Mouse (Mus musculus) ovary, postnatal 10 days (tissue): ENCODE measurements around the gene 1110002E22Rik.

Experiments used
- DNase-seq: peaks from one replicate; pipeline ENCODE4 v3.0.0; 2022; ENCODE audit warnings: low spot score

1110002E22Rik gene

DNA sequence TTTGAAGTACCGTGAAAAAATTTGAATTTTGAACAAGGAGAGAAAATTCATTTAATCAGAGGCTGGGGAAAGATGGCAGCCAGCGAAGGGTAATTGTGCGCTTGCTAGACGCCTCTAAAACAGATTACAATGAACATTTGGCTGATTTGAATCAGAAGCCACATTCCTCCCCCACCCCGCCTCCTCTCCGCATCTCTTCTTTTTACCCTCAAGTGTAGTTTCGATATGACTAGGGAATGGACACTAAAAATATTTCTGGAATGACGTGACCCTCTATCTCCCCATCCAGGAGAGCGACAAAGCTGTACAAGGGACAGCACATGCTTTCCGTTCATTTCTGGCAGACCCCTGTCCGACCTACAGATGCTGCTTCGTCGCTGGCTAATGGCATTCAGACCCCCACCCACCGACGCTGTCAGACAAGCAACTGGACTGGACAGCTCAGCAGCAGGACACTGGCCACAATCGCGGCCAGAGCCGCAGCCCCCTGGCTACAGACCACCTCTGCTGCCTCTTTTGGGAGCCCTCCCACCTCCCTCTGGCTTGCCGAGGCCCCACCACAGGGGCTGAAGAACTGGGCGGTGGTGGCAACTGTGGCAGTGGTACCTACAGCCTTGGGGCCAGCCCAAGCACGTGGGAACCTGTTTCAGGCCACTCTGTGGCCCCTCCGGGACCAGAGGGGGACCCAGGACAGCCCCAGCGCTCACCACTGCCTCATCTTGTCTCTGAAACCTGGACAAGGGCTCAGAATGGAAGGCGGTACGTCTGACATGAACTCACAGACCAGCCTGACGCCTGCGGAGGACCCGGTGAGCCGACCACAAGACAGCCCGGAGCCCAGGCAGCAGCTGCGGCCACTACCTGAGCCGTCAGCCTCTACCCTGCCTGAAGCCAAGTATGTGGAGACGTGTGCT lies at the start of gene 1110002E22Rik:
TSS of gene 1110002E22Rik (plus strand) at position 321 of the 914 bp plus-strand sequence.
- no peak for DNase-seq

GRCm38 (mm10) chr3:138016810-138017209 lies 48.0 kb upstream of the 1110002E22Rik start:
- no peak for DNase-seq

GRCm38 (mm10) chr3:138022003-138022402 lies 42.8 kb upstream of the 1110002E22Rik start:
- no peak for DNase-seq

- DNase-seq: no peak
Observed at GRCm38 (mm10) chr3:138022651-138023050, 42.2 kb upstream of the 1110002E22Rik start.

DNA sequence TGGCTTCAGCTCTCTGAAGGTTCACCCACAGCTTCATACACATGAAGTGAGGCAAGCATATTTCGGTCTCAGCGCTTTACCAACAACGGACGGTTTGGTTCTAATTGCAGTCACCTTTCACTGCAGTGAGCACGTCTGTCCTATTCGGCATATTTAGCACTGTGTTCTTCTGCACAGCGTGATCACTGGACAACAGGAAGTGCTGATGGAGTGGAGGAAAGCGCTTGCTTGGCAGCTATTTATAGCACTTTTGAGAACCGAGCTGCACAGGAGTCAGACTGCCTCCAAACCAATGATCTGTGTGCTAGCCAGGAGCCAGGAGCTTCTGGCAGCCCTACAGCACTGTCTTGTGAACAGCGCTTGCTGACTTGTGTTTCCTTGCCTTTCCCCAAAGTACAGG lies 38.6 kb upstream of the 1110002E22Rik start:
- no peak for DNase-seq

DNA sequence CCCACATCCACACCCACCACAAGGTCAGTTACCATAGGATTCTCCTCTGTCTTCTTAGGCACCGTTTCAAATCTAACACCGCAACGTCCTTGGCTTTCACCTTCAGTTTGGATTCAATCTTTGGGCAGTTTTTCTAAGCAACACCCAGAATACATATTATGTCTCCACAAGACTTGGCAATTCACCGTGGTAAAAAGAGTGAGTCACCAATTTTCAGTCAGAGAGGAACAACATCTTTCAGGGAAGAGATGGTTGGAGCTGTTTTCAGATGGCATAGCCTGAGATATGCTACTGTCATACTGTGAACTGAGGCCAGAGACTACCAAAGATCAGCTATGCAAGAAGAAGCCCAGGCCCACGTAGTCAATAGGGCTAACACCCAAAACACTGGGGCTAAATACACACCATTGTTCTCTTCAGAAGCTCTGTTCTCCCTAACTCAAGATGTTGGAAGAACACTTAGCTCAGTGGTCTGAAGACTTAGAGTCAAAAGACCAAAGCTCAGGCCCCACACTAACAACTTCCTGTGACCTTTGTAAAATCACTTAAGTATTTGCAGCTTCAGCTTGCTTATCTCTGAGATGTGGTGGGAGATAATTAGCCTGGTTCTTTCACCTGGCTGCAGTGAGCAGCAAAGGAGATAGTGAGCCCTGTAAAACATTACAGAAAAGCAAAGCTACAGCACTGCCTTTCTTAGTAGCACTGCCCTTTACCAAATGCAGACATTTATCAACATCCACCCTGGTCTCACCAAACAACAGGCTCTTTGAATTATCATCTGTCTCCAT lies 37.1 kb upstream of the 1110002E22Rik start:
- DNase-seq: no peak

DNA sequence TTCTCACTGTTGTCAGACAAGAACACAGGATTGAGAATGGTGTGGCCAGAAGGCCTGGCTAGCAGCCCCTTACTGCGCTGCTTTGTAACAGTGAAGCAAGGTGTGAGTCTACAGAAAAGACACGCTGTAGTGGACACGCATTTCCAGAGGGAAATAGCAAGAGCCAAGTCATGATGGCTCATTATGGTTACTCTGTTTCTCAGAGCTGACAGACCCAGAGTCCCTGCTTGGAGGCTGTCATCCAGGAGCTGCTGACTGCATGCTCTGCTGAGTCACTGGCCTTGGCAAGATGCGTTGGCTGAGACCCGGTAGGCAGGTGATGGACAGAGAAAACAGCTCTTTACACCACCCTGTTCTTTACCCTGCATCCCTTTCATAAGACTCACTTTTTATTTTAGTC lies 35.5 kb upstream of the 1110002E22Rik start:
- no peak for DNase-seq

- DNase-seq: no peak
Observed at GRCm38 (mm10) chr3:138030563-138030962, 34.3 kb upstream of the 1110002E22Rik start.

DNA sequence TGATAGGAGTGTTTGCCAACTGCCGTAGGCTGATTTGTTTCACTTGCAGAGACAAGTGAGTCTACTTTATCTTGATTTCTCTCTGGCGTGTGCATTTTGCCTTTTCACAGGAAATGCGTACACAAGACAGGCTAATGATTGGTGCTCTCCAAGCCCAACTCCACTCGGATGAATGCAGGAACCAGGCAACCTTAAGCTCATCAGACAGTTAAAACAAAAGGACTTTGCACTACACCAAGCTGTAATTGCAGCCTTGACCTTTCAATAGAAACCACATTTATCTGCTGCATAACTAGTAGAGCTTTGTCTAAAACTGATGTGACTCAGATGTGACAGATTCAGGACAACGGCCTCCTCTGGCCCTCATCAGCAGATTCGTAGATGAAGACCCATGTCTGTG lies 30.9 kb upstream of the 1110002E22Rik start:
- no peak for DNase-seq

DNA sequence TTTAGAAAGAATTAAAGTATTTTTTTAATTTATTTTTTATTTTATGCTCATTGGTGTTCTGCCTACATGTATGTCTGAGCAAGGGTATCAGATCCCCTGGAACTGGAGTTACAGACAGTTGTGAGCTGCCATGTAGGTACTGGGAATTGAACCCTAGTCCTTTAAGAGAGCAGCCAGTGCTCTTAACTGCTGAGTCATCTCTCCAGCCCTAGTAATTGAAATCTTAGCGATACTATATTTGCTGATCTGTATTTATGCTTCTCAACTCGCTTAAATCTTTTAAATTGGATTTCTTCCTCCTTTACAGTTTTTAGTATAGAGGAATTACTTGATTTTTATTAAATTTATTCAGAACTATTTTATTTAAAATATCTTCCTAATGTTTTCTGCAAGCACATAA lies 23.9 kb upstream of the 1110002E22Rik start:
- DNase-seq: no peak

GRCm38 (mm10) chr3:138041591-138042301 lies 23.1 kb upstream of the 1110002E22Rik start:
- DNase-seq: no peak

GRCm38 (mm10) chr3:138043316-138043715 lies 21.5 kb upstream of the 1110002E22Rik start:
- DNase-seq: no peak

- no peak for DNase-seq
Observed at GRCm38 (mm10) chr3:138049555-138049954, 15.3 kb upstream of the 1110002E22Rik start.

DNA sequence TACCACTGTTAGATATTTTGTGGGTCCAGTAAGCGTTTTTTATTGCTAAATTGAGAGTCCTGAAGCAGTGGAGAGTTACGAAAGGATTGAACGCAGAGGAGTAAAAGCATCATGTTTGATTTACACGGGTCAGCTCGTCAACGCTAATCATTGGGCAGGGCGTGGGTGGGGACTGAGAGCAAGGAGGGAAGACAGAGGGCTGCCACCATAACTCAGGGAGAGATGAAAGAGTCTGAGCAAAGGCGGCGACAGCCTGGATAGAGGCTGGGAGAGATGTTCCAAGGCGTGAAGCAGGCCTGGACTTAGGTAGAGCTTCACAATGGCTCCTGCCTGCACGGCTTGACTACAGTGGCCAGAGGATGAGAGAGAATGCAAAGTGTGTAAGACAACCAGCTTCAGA lies 14.1 kb upstream of the 1110002E22Rik start:
- no peak for DNase-seq

DNA sequence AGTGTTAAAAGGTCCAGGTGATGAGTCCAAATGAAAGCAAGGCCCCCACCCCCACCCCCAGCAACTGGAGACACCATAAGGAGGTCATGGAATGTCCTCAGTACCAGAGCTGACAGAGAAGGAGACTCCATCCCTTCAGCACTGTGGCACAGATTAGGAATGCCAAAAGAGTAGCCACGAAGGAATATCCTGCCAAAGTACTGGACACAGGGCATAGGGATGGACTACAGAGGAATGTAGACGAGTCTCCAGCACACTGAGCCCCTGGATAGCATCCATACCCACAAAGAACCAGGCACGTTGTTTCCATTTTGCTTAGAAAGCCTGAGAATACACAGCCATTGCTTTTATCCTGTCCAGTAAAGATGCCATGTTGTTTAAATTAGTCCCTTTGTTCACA lies 13.4 kb upstream of the 1110002E22Rik start:
- no peak for DNase-seq

GRCm38 (mm10) chr3:138053969-138054368 lies 10.9 kb upstream of the 1110002E22Rik start:
- no peak for DNase-seq

- no peak for DNase-seq
Observed at GRCm38 (mm10) chr3:138056976-138057375, 7.9 kb upstream of the 1110002E22Rik start.

GRCm38 (mm10) chr3:138058226-138058625 lies 6.6 kb upstream of the 1110002E22Rik start:
- no peak for DNase-seq

DNA sequence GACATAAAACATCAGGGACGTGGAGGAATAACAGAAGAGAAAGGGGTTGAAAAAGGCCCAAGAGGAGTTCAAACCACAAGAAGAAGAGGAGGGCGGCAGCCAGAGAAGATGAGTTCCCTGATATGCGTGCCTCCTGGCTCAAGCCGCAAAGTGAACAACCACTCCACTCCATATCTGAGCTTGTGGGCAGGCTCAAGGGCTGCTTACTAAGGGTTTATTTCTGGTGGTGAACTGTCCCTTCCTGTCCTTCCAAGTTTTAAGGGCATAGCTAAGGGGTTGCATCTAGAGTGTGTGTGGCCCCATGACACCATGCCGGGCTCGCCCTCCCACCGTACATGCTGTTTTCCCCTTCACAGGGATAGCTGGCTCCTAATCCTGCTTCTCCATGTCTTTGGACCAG lies 4.4 kb upstream of the 1110002E22Rik start:
- DNase-seq: no peak

DNA sequence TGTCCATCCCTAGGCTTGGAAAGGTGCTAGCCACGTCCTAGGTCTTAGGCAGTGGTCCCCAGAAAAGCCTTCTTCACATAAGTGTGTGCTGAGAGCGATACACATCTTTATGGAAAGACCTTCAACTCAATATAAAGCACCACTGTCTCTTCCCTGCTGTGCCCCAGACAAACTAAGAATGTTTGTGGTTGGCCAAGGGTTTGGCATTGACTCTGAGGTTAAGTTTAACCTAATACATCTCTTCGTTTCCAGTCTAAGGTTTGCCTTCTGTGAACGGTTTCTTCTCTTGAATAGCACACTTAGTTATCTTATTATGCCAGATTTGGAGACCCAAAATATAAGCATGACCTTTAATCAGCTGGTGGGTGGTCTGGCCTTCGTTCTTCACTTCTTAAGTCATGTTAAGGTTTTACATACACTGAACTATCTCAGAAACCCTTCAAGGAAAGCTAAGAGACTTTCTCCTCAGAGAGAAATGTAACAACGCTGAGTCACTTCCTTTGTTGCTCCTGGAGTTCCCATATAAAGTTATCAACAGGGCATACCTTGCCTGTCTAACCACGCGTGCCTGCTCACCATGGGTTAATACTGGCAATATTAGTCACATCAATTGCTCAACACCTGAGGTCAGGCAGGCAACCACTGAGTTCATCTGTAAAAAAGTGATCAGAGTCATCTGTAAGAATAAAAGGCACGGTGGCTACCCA lies 3.5 kb upstream of the 1110002E22Rik start:
- no peak for DNase-seq

GRCm38 (mm10) chr3:138062673-138063072 lies 2.2 kb upstream of the 1110002E22Rik start:
- no peak for DNase-seq
